In genomic region chrX:160766233-160766616, GRCm38 (mm10) we compare ENCODE assay signal across 9 mouse cellular contexts. TPM values are rescaled to one million over a fixed set of nuclear protein-coding genes. Genes with fewer than 3 reads are reported as not detected.
DNase-seq lines count a peak whose midpoint lies in the region; ATAC-seq and TF ChIP-seq lines count a peak whose summit lies in the region.
"Had no signal": no experiment of that assay in that cellular context is flagged by ENCODE, and none has a peak within 500 bp of the region (broad histone marks: within the 10 kb centered on the region; RNA-seq: fewer than 3 reads in every experiment).

No protein-coding gene starts in this region.

- H3K36me3 ChIP-seq in kidney, embryonic 15.5 days, result no peaks in the 10 kb centered on the region

- no peak overlapping the region for H3K9ac ChIP-seq in kidney, embryonic 15.5 days

- 22% methylated on average over 15 of the region's 15 CpGs for WGBS in kidney, embryonic 15.5 days
- whole genome bisulfite sequencing in bone marrow, adult 2 months, result 20% methylated on average over 15 of the region's 15 CpGs

- H3K9me3 ChIP-seq in kidney, embryonic 15.5 days (replicated peaks), result no peaks in the 10 kb centered on the region

- H3K4me3 ChIP-seq in kidney, embryonic 15.5 days (replicated peaks), result peak overlapping the region; percentile 54
- H3K4me3 ChIP-seq in bone marrow, adult 2 months (replicated peaks; ENCODE audit: control insufficient read depth, low read depth, low read length), result peak overlapping the region; percentile 82

- H3K4me1 ChIP-seq in kidney, embryonic 15.5 days, result no peaks in the 10 kb centered on the region
- no peaks in the 10 kb centered on the region; the same call in 1 of the 2 replicates for H3K4me1 ChIP-seq in bone marrow, adult 2 months (ENCODE audit: control insufficient read depth, insufficient read depth, low read length)

- no peak overlapping the region for H3K27ac ChIP-seq in kidney, embryonic 15.5 days
- no peak overlapping the region for H3K27ac ChIP-seq in bone marrow, adult 2 months (ENCODE audit: control insufficient read depth, insufficient read depth, low read depth, low read length, poor library complexity)

- no peak for TF ChIP-seq CTCF in bone marrow, adult 2 months (IDR thresholded peaks at IDR 0.05; ENCODE audit: control insufficient read depth, insufficient read depth, low read length)

- peaks cover 34% of the 10 kb centered on the region for H3K27me3 ChIP-seq in kidney, embryonic 15.5 days

- no peak for DNase-seq in kidney, postnatal 4 days
- no peak for DNase-seq in spleen, postnatal 36 days (ENCODE audit: low spot score in 2 of 2)
- no peak for DNase-seq in urinary bladder, postnatal 10 days (ENCODE audit: low spot score)
- DNase-seq in left cerebral cortex, adult 9 months (ENCODE audit: low spot score in 2 of 2), result no peak

- no peak for TF ChIP-seq POLR2A in bone marrow, adult 2 months (IDR thresholded peaks at IDR 0.05; ENCODE audit: borderline replicate concordance, control insufficient read depth, low read depth, low read length)

- H3K4me2 ChIP-seq in kidney, embryonic 15.5 days, result peak overlapping the region; percentile 45

- peak; percentile 92 for ATAC-seq in kidney, embryonic 15.5 days (replicated peaks; ENCODE audit: low FRiP score)
- ATAC-seq in hematopoietic stem cell, adult 5-6 weeks (replicated peaks in 1 of 2; ENCODE audit: insufficient read depth in 1 of 2, low FRiP score in 2 of 2, low TSS enrichment in 1 of 2, low read depth in 1 of 2, poor library complexity in 2 of 2, severe bottlenecking in 2 of 2), result peak; percentile 74 to 85; a peak in 3 of 4 replicates
- ATAC-seq in megakaryocyte, adult 5-6 weeks (ENCODE audit: poor library complexity, severe bottlenecking), result peak; percentile 66

RNA-seq across cellular contexts. Expression of gene Rs1, which starts 1.6 kb away (rescaled TPM):
- not detected in 2 replicates for polyA plus RNA-seq in kidney, embryonic 15.5 days (2015; fragmentation: Nextera tagmentation; extraction: Ambion mirVana)
- not detected in 2 replicates for polyA plus RNA-seq in bone marrow, adult 2 months (2011; ENCODE audit: insufficient read depth, insufficient read length, low replicate concordance, missing spikeins)
- not detected in 2 replicates for total RNA-seq in hematopoietic stem cell, adult 5-6 weeks (2017)
- total RNA-seq in megakaryocyte, adult 5-6 weeks (2015), result 0.20 TPM in 1 of 2 replicates, not detected in the other
- 0.41 TPM in 1 of 2 replicates, not detected in the other for total RNA-seq in megakaryocyte, adult 5-6 weeks (2017)

RNA-seq across cellular contexts. Expression of gene Ppef1, which starts 30.7 kb away (rescaled TPM):
- polyA plus RNA-seq in kidney, embryonic 15.5 days (2015; fragmentation: Nextera tagmentation; extraction: Ambion mirVana), result not detected in 2 replicates
- not detected in 2 replicates for polyA plus RNA-seq in bone marrow, adult 2 months (2011; ENCODE audit: insufficient read depth, insufficient read length, low replicate concordance, missing spikeins)
- 1.1 TPM in 1 of 2 replicates, not detected in the other for total RNA-seq in hematopoietic stem cell, adult 5-6 weeks (2017)
- 0.25 TPM in 2 replicates for total RNA-seq in megakaryocyte, adult 5-6 weeks (2015)
- 0.51 TPM in 1 of 2 replicates, not detected in the other for total RNA-seq in megakaryocyte, adult 5-6 weeks (2017)
- total RNA-seq: adrenal gland, postnatal 36 days had no signal
